Mouse (Mus musculus) Patski (cell line): ENCODE measurements around the gene Cxcr5. TPM values are rescaled to one million over a fixed set of nuclear protein-coding genes. Genes with fewer than 3 reads are reported as not detected.
A peak's percentile ranks its signal among the peaks of the same experiment; 100 is the strongest.

ENCODE experiments used
- ATAC-seq: fragments of 100-300 bp; one replicate; pipeline ENCODE4 v1.8.0; 2021
- CTCF ChIA-PET: fragments of 350-600 bp; sonication (Branson Sonifier 250); formaldehyde crosslinking; loops from one replicate; lab custom pipeline; 2022; ENCODE audit warnings: inconsistent platforms; lab: Charles Lee
- POLR2A ChIA-PET: fragments of 350-600 bp; sonication (Branson Sonifier 250); formaldehyde crosslinking; loops from one replicate; lab custom pipeline; 2022; ENCODE audit warnings: antibody characterized with exemption, inconsistent platforms; lab: Charles Lee
- DNase-seq: peaks from one replicate; pipeline ENCODE4 v3.0.0-alpha.2; 2011; ENCODE audit warnings: low read depth, low spot score
- H3K27me3 ChIP-seq: fragments of 371-371 bp; one replicate; pipeline ENCODE4 v1.5.1; 2021
- CTCF ChIP-seq: fragments of 100-300 bp; IDR thresholded peaks from one replicate; pipeline ENCODE4 v1.5.1; 2021
- in situ Hi-C: fragments of 300-500 bp; cut with MboI; formaldehyde crosslinking; loops from 3 replicates; pipeline ENCODE4 v1.11.1; 2018; ENCODE audit warnings: low pct_unique_long_range_greater_than_20kb, mixed read lengths
- polyA plus RNA-seq: library from polyadenylated mRNA; unstranded; gene quantifications from one replicate; pipeline ENCODE4 v1.2.3, GENCODE M21; 2021

Gene Cxcr5
- polyA plus RNA-seq, 1 experiment from 2014 or later, result not detected

DNA sequence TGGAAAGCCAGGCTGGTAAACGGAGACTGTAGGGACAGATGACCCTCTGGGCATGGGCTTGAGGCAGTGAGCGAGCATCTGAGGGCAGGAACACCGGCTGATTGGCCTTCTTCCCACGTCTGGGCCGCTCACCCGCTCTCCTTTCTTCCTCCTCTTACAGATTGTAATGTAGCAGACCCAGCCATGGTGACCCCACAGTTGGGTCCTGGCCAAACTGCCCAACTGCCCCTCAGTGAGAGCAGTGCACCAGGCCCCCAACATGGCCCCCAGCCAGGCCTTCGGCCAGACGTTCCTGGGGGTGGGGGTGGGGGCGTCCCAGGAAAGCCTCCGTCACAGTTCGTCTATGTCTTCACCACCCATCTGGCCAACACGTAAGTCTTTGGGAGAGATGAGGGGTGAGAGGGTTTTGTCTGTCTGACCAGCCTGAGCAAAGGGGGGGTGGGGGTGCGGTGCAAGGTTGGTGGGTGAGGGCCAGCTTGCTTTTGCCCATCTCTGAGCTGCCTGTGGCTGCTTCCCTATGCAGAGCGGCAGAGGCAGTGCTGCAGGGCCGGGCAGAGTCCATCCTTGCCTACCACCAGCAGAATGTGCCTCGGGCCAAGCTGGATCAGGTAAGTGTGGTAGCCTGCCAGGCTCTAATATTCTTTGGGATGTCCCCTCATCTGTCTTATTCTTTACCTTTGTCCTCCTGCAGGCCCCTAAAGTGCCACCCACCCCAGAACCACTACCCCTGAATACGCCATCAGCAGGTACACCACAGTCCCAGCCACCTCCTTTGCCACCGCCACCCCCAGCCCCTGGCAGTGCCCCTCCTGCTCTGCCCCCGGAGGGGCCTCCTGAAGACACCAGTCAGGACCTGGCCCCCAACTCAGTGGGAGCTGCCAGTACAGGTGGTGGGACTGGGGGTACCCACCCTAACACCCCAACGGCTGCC lies 56.5 kb downstream of the Cxcr5 start:
- POLR2A ChIA-PET, result interaction anchor here (1.1 kb wide), 1 partner anchor 18 kb away, joined by 4 read pairs; no protein-coding TSS in a partner anchor
- no peak for TF ChIP-seq CTCF
- in situ Hi-C loops, result no loop called here
- H3K27me3 ChIP-seq, result no peaks in the 10 kb centered on the region
- DNase-seq (no peak), ATAC-seq (no peak)
- CTCF ChIA-PET, result no interaction called here

DNA sequence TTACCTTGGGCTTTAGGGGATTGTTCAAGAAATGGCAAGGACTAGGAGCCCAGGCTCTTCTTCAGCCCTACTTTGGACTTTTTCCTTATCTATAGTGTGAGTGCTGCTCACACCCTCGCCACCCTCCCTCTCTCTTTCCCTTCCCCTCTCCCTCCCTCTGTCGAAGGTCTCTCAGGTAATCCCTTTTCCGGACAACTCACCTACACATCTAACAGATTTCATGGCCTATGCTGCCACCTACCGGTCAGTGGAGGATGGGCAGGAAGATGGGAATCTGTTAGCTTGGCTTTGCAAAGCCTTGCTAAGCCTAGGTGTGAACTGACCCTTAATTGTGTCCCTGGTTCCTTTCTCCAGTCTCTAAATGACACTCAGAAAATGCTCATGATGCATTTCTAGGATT lies 59.7 kb downstream of the Cxcr5 start:
- ChIA-PET CTCF (interaction anchor here (0.9 to 9.0 kb wide), 8 partner anchors 10 to 151 kb away, joined by 3 to 206 read pairs (median 4); partner anchors contain the start of gene Bcl9l), POLR2A (interaction anchor here (0.5 to 13.7 kb wide), 3 partner anchors 9 to 117 kb away, joined by 3 to 236 read pairs (median 4); partner anchors contain the start of gene Bcl9l)
- no peak for TF ChIP-seq CTCF
- no peaks in the 10 kb centered on the region for H3K27me3 ChIP-seq
- ATAC-seq (no peak), DNase-seq (no peak)
- in situ Hi-C loops, result no loop called here

- H3K27me3 ChIP-seq, result no peaks in the 10 kb centered on the region
- ChIA-PET CTCF (interaction anchor here (1.3 to 9.0 kb wide), 4 partner anchors 19 to 105 kb away, joined by 3 to 206 read pairs (median 4); partner anchors contain the start of gene Bcl9l), POLR2A (interaction anchor here (1.3 to 13.7 kb wide), 3 partner anchors 10 to 102 kb away, joined by 3 to 236 read pairs (median 4); partner anchors contain the start of gene Bcl9l)
- no peak for ATAC-seq
- DNase-seq, result no peak
- TF ChIP-seq CTCF, result no peak
- in situ Hi-C loops, result no loop called here
Measured at GRCm38 (mm10) chr9:44501206-44501879, 60.3 kb downstream of the Cxcr5 start.

DNA sequence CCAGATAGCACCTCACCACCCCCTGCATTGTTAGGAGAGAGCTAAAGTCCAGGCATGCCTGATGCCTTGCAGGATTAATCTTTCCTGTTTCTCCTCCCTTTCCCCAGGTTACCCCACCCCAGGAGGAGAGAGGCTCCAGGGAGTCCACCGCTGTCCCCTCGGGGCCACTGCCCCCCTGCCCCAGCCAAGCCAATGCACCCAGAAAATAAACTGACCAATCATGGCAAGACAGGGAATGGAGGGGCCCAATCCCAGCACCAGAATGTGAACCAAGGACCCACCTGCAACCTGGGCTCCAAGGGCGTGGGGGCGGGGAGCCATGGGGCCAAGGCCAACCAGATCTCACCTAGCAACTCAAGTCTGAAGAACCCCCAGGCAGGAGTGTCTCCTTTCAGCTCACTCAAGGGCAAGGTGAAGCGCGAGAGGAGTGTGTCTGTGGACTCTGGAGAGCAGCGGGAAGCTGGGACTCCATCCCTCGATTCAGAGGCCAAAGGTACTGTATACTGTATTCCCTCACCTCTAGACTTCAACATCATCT lies 61.0 kb downstream of the Cxcr5 start:
- no peak for ATAC-seq
- no peak for DNase-seq
- CTCF ChIA-PET, result interaction anchor here (2.1 to 9.0 kb wide), 2 partner anchors 18 to 152 kb away, joined by 7 to 206 read pairs; partner anchors contain the start of gene Bcl9l
- POLR2A ChIA-PET, result interaction anchor here (1.1 to 13.7 kb wide), 3 partner anchors 17 to 104 kb away, joined by 3 to 236 read pairs (median 3); partner anchors contain the start of genes Bcl9l and Ddx6
- TF ChIP-seq CTCF, result no peak
- in situ Hi-C loops, result no loop called here
- H3K27me3 ChIP-seq, result no peaks in the 10 kb centered on the region

GRCm38 (mm10) chr9:44500163-44500533 lies 61.5 kb downstream of the Cxcr5 start:
- ATAC-seq (peak; percentile 12), DNase-seq (no peak)
- no peaks in the 10 kb centered on the region for H3K27me3 ChIP-seq
- in situ Hi-C loops, result no loop called here
- CTCF ChIA-PET, result interaction anchor here (2.1 to 9.0 kb wide), 2 partner anchors 18 to 152 kb away, joined by 7 to 206 read pairs; partner anchors contain the start of gene Bcl9l
- no peak for TF ChIP-seq CTCF
- POLR2A ChIA-PET, result interaction anchor here (0.7 to 13.7 kb wide), 3 partner anchors 16 to 105 kb away, joined by 3 to 236 read pairs (median 4); partner anchors contain the start of genes Bcl9l and Ddx6

- ChIA-PET CTCF (interaction anchor here (1.4 to 9.0 kb wide), 3 partner anchors 17 to 153 kb away, joined by 3 to 206 read pairs (median 7); partner anchors contain the start of gene Bcl9l), POLR2A (interaction anchor here (0.7 to 13.7 kb wide), 3 partner anchors 15 to 105 kb away, joined by 3 to 236 read pairs (median 4); partner anchors contain the start of genes Bcl9l and Ddx6)
- DNase-seq (no peak), ATAC-seq (no peak)
- no peak for TF ChIP-seq CTCF
- in situ Hi-C loops, result no loop called here
- H3K27me3 ChIP-seq, result no peaks in the 10 kb centered on the region
Measured at GRCm38 (mm10) chr9:44499356-44500162, 62.1 kb downstream of the Cxcr5 start.

- POLR2A ChIA-PET, result interaction anchor here (0.6 to 13.7 kb wide), 2 partner anchors 14 to 40 kb away, joined by 3 to 236 read pairs; partner anchors contain the start of gene Bcl9l
Measured at GRCm38 (mm10) chr9:44498421-44499355, 63.0 kb downstream of the Cxcr5 start.

More at GRCm38 (mm10) chr9:44498421-44499355, 63.0 kb downstream of the Cxcr5 start:
- DNase-seq (no peak), ATAC-seq (peak; percentile 51)
- H3K27me3 ChIP-seq, result no peaks in the 10 kb centered on the region
- CTCF ChIA-PET, result interaction anchor here (1.4 to 9.0 kb wide), 3 partner anchors 16 to 154 kb away, joined by 3 to 206 read pairs (median 7); partner anchors contain the start of gene Bcl9l
- no peak for TF ChIP-seq CTCF
- in situ Hi-C loops, result no loop called here
